Mouse (Mus musculus) forelimb bud, embryonic 11.5 days (tissue): ENCODE data around the gene Nav1.

Experiments
- DNase-seq: peaks from one replicate; pipeline ENCODE4 v3.0.0-alpha.2; 2012; ENCODE audit warnings: low read depth, low spot score

Gene Nav1

DNA sequence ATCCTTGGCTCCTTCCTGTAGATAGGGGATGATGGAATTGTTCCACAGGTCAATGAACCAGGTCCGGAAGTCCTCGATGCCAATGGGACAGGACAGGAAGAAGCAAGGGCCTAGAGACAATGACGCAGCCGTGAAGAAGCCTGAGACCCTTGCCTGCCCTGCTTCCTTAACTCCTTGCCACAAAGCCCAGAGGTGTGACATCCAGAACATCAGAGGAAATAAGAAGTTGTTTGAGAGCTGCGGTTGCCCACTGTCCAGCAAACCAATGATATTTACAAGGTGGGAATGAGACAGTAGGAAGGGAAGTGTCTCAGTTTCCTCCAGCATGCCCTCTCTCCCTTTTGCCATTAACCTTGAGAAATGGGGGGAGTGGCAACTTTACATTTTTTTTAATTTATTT lies 158.2 kb downstream of the Nav1 start:
- DNase-seq: no peak

- DNase-seq: no peak
Measured at GRCm38 (mm10) chr1:135443506-135443905, 163.6 kb downstream of the Nav1 start.

DNA sequence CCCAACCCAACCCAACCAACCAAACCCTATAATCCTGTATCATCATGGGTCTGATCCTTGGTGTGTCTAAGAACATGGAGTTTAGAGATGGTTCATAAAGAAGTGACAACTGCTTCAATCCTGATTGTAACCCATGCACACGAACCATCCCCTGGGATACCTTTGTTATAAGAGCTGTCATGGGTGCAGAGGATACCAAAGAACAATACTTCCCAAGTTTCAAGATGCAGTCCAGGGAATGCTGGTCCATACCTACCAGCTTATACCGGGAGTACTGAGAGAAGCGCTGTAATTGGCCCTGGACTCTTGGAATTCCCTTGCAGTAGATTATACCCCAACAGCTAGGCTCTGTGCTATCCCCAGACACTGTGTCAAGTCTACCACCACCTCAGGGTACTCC lies 165.2 kb downstream of the Nav1 start:
- DNase-seq: no peak

- no peak for DNase-seq
Measured at GRCm38 (mm10) chr1:135440986-135441385, 166.1 kb downstream of the Nav1 start.

DNA sequence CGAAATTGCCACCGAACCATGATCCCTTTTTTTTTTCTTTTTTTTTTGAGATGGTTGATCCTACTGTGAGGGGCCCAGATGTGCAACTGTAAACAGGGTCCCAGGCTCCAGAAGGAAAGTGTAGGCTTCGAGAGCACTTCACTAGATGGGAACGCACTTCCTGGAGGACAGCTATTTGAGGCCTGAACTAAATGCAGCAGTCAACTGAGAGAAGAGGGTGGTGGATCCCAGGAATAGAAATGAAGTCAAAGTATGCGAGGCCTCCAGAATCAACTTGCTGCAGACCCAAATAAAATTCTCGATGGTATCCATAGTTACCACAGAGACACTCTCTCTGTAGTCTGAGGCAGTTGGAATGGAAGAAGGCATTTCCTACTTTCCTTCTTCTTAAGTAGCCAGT lies 168.3 kb downstream of the Nav1 start:
- DNase-seq: no peak

GRCm38 (mm10) chr1:135435823-135436222 lies 171.3 kb downstream of the Nav1 start:
- no peak for DNase-seq

GRCm38 (mm10) chr1:135430669-135431017 lies 176.5 kb downstream of the Nav1 start:
- DNase-seq: no peak

GRCm38 (mm10) chr1:135429901-135430668 lies 177.0 kb downstream of the Nav1 start, which contains the start of gene Ipo9:
Ipo9 (minus strand) TSS chr1:135430499.
- DNase-seq: peak; percentile 86

DNA sequence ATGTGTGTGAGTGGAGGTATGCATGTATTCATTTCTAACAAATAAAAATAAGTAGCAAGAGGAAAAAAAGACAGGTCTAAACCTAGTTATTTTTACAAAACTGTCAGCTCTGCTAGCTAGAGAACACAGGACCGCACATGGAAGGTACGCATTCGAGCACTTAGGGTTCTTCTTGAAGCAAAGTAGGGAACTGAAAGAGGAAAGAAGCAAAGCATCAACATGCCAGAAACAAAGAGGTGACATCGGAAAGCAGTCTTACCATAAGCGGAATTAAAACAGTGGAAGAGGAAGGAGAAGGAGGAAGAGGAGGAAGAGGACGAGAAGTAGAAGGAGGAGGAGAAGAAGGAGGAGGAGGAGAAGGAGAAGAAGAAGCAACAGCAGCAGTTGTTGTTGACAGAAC lies 179.7 kb downstream of the Nav1 start:
- no peak for DNase-seq

DNA sequence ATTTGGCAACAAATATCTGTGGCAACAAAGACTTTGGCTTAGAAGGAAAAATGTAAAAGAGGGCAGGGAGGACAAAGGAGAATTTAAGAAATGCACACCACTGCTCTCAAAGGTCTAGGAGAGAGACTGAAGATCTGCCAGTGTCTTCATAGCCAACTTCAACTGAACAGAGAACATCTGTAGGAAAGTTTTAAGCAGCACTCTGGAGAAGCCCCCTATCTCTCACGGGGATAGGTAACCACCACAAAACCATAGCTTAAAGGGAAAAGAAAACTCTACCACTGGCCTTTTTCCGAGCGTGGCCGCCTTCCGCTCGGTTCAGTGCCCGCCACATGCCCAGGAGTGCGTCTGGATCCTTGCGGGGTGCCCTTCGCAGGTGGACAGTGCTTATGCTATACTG lies 180.4 kb downstream of the Nav1 start:
- no peak for DNase-seq

- no peak for DNase-seq
Measured at GRCm38 (mm10) chr1:135422772-135423171, 184.3 kb downstream of the Nav1 start.

GRCm38 (mm10) chr1:135413996-135414395 lies 193.1 kb downstream of the Nav1 start:
- DNase-seq: no peak

GRCm38 (mm10) chr1:135412130-135412529 lies 195.0 kb downstream of the Nav1 start:
- no peak for DNase-seq

DNA sequence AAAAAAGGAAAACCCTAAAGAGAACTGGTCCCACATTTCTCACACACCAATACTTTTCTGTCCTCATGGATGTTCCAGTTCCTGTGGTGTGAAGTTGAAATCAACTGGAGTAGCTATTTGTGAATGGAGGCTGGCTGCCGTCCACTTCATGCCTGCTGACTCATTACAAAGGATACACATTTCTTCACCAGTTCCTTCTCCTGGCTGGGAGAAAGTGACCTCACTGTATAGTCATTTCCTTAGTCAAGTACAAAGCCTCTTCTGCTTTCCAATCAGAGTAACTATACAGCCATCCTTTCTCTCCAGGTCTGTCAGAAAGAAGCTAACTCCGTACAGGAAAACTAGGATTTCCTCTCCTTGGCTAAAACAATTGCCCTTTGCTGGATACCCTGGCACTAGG lies 196.1 kb downstream of the Nav1 start:
- no peak for DNase-seq

- DNase-seq: no peak
Measured at GRCm38 (mm10) chr1:135408973-135409372, 198.1 kb downstream of the Nav1 start.

DNA sequence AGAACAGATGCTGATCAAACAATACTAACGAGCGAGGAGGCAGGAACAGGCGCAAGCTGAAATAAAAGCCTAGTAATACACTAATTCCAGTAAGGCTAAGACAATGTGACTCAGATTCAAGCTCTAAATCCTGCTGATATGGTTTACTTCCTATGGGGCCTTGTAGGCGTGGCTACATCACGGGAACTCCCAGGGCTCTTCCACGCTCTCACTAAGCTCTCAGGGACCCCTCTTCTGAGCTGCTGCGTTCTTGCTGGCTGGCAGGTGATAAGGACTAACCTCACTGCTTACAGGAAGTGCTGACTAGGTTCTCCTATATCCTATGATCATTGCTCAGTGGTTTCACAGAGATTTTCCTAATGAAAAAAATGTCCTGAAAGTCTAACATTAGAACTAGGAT lies 201.7 kb downstream of the Nav1 start:
- no peak for DNase-seq

DNA sequence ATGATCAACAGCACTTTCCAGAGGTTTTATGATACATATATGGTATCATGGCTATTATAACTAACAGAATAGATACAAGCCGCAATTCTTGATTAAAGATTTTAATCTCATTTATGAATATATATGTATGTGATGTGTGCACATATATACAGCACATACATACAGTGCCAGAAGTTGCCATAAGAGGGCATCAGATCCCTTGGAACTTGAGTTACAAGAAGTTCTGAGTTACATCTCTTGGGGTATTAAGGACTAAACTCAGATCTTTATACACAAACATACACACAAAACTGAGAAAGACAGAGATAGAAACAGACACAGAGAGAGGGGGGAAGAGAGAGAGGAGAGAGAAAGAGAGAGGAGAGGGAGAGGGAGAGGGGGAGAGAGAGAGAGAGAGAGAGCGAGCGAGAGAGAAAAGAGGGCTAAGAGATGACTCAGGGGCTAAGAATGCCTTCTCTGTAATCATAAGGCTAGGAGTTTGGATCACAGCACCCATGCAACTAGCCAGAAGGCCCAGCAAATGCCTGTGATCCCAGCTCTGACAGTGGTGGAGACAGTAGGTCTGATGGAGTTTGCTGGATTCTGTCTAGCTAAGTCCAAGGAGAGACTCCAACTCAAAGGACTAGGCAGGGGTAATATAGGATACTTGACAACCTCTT lies 205.5 kb downstream of the Nav1 start:
- DNase-seq: no peak

GRCm38 (mm10) chr1:135399466-135399865 lies 207.6 kb downstream of the Nav1 start:
- DNase-seq: no peak

- no peak for DNase-seq
Measured at GRCm38 (mm10) chr1:135385161-135385560, 221.9 kb downstream of the Nav1 start.
